Mouse (Mus musculus): ENCODE measurements around the gene Polr3f. TPM values are rescaled to one million over a fixed set of nuclear protein-coding genes. Genes with fewer than 3 reads are reported as not detected.

Polr3f gene
- polyA plus RNA-seq (2012; rRNA removed), result 0.31 and 1.3 TPM in 2 replicates

GRCm38 (mm10) chr2:144526981-144527820, at the start of gene Polr3f, which contains the start of gene Dzank1:
TSS of gene Polr3f (plus strand) at chr2:144527718.
TSS of gene Dzank1 (minus strand) at chr2:144527414.

GRCm38 (mm10) chr2:144550529-144550928, 23.0 kb downstream of the Polr3f start, which contains the start of gene Rbbp9:
TSS of gene Rbbp9 (minus strand) at chr2:144550869.

GRCm38 (mm10) chr2:144555820-144556552, 28.5 kb downstream of the Polr3f start, which contains the start of gene Sec23b:
TSS of gene Sec23b (plus strand) at chr2:144556229.

Other genes with a start within 250 kb of the Polr3f start
- gene Ovol2, start 195.6 kb upstream of the Polr3f start, polyA plus RNA-seq (2012; rRNA removed), result 12.7 and 21.5 TPM in 2 replicates
- 10.4 and 14.7 TPM in 2 replicates for gene Kat14, start 158.7 kb upstream of the Polr3f start, polyA plus RNA-seq (2012; rRNA removed)
- not detected in 2 replicates for gene Pet117, start 158.7 kb upstream of the Polr3f start, polyA plus RNA-seq (2012; rRNA removed)
- gene Dzank1, start 304 bp upstream of the Polr3f start, polyA plus RNA-seq (2012; rRNA removed), result 0.08 and 0.18 TPM in 2 replicates
- gene Rbbp9, start 23.2 kb downstream of the Polr3f start, polyA plus RNA-seq (2012; rRNA removed), result 2.0 and 2.6 TPM in 2 replicates
- gene Sec23b, start 28.5 kb downstream of the Polr3f start, polyA plus RNA-seq (2012; rRNA removed), result 20.6 and 21.8 TPM in 2 replicates
- gene Smim26, start 66.3 kb downstream of the Polr3f start, polyA plus RNA-seq (2012; rRNA removed), result 0.49 TPM in 1 of 2 replicates, not detected in the other
- 2.4 and 3.2 TPM in 2 replicates for gene Dtd1, start 72.2 kb downstream of the Polr3f start, polyA plus RNA-seq (2012; rRNA removed)

Data from stomach, adult 2 months (tissue).